Comparison of ENCODE assay signal across 23 mouse cellular contexts in genomic region chr2:27262984-27263383, GRCm38 (mm10). TPM values are rescaled to one million over a fixed set of nuclear protein-coding genes. Genes with fewer than 3 reads are reported as not detected.
DNase-seq lines count a peak whose midpoint lies in the region; TF ChIP-seq lines count a peak whose summit lies in the region.
"Had no signal": no experiment of that assay in that cellular context is flagged by ENCODE, and none has a peak within 500 bp of the region (broad histone marks: within the 10 kb centered on the region; RNA-seq: fewer than 3 reads in every experiment).

No protein-coding gene starts in this region.

- no peak for TF ChIP-seq POLR2A in kidney, adult 2 months (IDR thresholded peaks at IDR 0.05; ENCODE audit: low read depth, low read length)

- no peak overlapping the region for H3K4me3 ChIP-seq in gastrocnemius, adult 2 months
- H3K4me3 ChIP-seq in kidney, adult 2 months (ENCODE audit: insufficient read depth, low read depth, low read length): no peak overlapping the region
- H3K4me3 ChIP-seq: forebrain, embryonic 15.5 days; heart, adult 2 months; layer of hippocampus, adult 2 months; midbrain, embryonic 15.5 days; neural tube, embryonic 12.5 days had no signal

- 41% methylated on average over 4 of the region's 4 CpGs for WGBS in kidney, adult 2 months

- H3K36me3 ChIP-seq in kidney, adult 2 months (ENCODE audit: control insufficient read depth, insufficient read depth, low read length): no peaks in the 10 kb centered on the region

- H3K4me1 ChIP-seq in kidney, adult 2 months (ENCODE audit: control insufficient read depth, insufficient read depth, low read length): peaks cover 4% of the 10 kb centered on the region; the same call in 1 of the 2 replicates
- H3K4me1 ChIP-seq: forebrain, embryonic 15.5 days; midbrain, embryonic 15.5 days; neural tube, embryonic 12.5 days had no signal

- TF ChIP-seq CTCF in gastrocnemius, adult 2 months (IDR thresholded peaks at IDR 0.05): no peak
- TF ChIP-seq CTCF in kidney, adult 2 months (conservative IDR thresholded peaks at IDR 0.05; ENCODE audit: insufficient read depth, insufficient read length, low read depth, low read length): no peak

- DNase-seq in gastrocnemius, adult 2 months: peak; percentile 15
- no peak for DNase-seq in gastrocnemius, postnatal 10 days
- DNase-seq in adipocyte (ENCODE audit: low spot score): peak; percentile 49
- peak; percentile 74 for DNase-seq in kidney, adult 2 months
- DNase-seq in kidney, postnatal 14 days: peak; percentile 55
- no peak for DNase-seq in thymus, postnatal 0 days (ENCODE audit: low spot score)
- DNase-seq in right cerebral cortex, postnatal 10 days (ENCODE audit: low spot score in 2 of 2): no peak
- DNase-seq: B cell, adult 2 months; cerebellum, adult 8-10 months; gastrocnemius, postnatal 25 days; heart, adult 2 months; layer of hippocampus, postnatal 36 days; retina, postnatal 1 day; thymus, postnatal 14 days had no signal

- H3K27ac ChIP-seq in gastrocnemius, adult 2 months: no peak overlapping the region
- H3K27ac ChIP-seq in kidney, adult 2 months (ENCODE audit: insufficient read depth, low read depth, low read length): no peak overlapping the region
- H3K27ac ChIP-seq: forebrain, embryonic 15.5 days; heart, adult 2 months; hindbrain, embryonic 14.5 days; layer of hippocampus, adult 2 months; macrophage; midbrain, embryonic 15.5 days; neural tube, embryonic 12.5 days had no signal

- H3K27me3 ChIP-seq in kidney, adult 2 months (replicated peaks; ENCODE audit: control insufficient read depth, insufficient read depth, low read length): no peaks in the 10 kb centered on the region
- H3K27me3 ChIP-seq: CH12.LX; forebrain, embryonic 15.5 days; midbrain, embryonic 15.5 days; neural tube, embryonic 12.5 days; Patski had no signal

- intact Hi-C loops in gastrocnemius, adult 2 months (cut with DNase I): no loop called here

RNA-seq across cellular contexts. Expression of gene Sardh, which starts 14.8 kb away (rescaled TPM):
- total RNA-seq in gastrocnemius, adult 2 months (2021): 1 to 10 TPM in 1 of 2 experiments, under 1 TPM in 1; 0.84 to 1.2 TPM
- 1 to 10 TPM; 5.2 to 7.8 TPM for total RNA-seq in gastrocnemius, postnatal 10 days (2021)
- 232 and 278 TPM in 2 replicates for polyA plus RNA-seq in kidney, adult 2 months (2012; rRNA removed)
- 3.2 and 3.6 TPM in 2 replicates for polyA plus RNA-seq in thymus, postnatal 0 days (2015; fragmentation: Nextera tagmentation; extraction: Ambion mirVana)
- total RNA-seq: CH12.LX had no signal
- polyA plus RNA-seq: G1E had no signal

Comparison
In these comparisons a context has a peak if more than half of its experiments do, and no peak if none do; other contexts are left out.
1. DNase-seq: peak in gastrocnemius, adult 2 months (single experiment), adipocyte (single experiment), kidney, adult 2 months (single experiment) and kidney, postnatal 14 days (single experiment); none in gastrocnemius, postnatal 10 days (single experiment), thymus, postnatal 0 days (single experiment) and right cerebral cortex, postnatal 10 days (0 of 2).